Mouse (Mus musculus) intestine, embryonic 16.5 days (tissue): ENCODE data around the gene Sctr. TPM values are rescaled to one million over a fixed set of nuclear protein-coding genes. Genes with fewer than 3 reads are reported as not detected.

Experiments
- ATAC-seq: fragments of 200-750 bp; cut with Nextera tagmentation; 2 replicates; pipeline ENCODE4 v1.8.0; 2017; ENCODE audit warnings: moderate TSS enrichment, moderate library complexity
- H3K27ac ChIP-seq: fragments of 300-500 bp; sonication (generic); 2 replicates; pipeline ENCODE4 v1.5.1; 2014; ENCODE audit warnings: mild to moderate bottlenecking, low read length
- H3K27me3 ChIP-seq: fragments of 300-500 bp; sonication (generic); replicated peaks from 2 replicates; pipeline ENCODE4 v1.6.1; 2014; ENCODE audit warnings: low read length, control low read depth, mixed read lengths; ENCODE audit not compliant: control insufficient read depth, insufficient read depth
- H3K36me3 ChIP-seq: fragments of 300-500 bp; sonication (generic); 2 replicates; pipeline ENCODE4 v1.6.1; 2014; ENCODE audit warnings: low read length, control low read depth; ENCODE audit not compliant: control insufficient read depth, insufficient read depth
- H3K4me1 ChIP-seq: fragments of 300-500 bp; sonication (generic); 2 replicates; pipeline ENCODE4 v1.6.1; 2014; ENCODE audit warnings: low read length, control low read depth, mixed read lengths; ENCODE audit not compliant: control insufficient read depth, insufficient read depth
- H3K4me2 ChIP-seq: fragments of 300-500 bp; sonication (generic); 2 replicates; pipeline ENCODE4 v1.6.1; 2014; ENCODE audit warnings: low read depth, low read length, control low read depth
- H3K4me3 ChIP-seq: fragments of 300-500 bp; sonication (generic); 2 replicates; pipeline ENCODE4 v1.5.1; 2014; ENCODE audit warnings: mild to moderate bottlenecking, low read length
- H3K9ac ChIP-seq: fragments of 300-500 bp; sonication (generic); 2 replicates; pipeline ENCODE4 v1.6.1; 2014; ENCODE audit warnings: low read depth, low read length
- H3K9me3 ChIP-seq: fragments of 300-500 bp; sonication (generic); 2 replicates; pipeline ENCODE4 v1.6.1; 2016; ENCODE audit warnings: low read length, control low read depth; ENCODE audit not compliant: control insufficient read depth
- WGBS: fragments of 180-500 bp; shearing (Covaris S2); extraction: QIAGEN DNeasy Blood & Tissue Kit; methylation state at CpG from one replicate; pipeline ENCODE4 v1.1.7; 2014; 5-methylcytosine and 5-hydroxymethylcytosine counted together
- polyA plus RNA-seq: library from polyadenylated mRNA; unstranded; fragments of >200 nt; fragmentation: Nextera tagmentation; extraction: Ambion mirVana; gene quantifications from 2 replicates; pipeline ENCODE4 v1.2.1, GENCODE M21; 2015

Sctr gene
- polyA plus RNA-seq, 1 experiment from 2014 or later, result 0.88 TPM

DNA sequence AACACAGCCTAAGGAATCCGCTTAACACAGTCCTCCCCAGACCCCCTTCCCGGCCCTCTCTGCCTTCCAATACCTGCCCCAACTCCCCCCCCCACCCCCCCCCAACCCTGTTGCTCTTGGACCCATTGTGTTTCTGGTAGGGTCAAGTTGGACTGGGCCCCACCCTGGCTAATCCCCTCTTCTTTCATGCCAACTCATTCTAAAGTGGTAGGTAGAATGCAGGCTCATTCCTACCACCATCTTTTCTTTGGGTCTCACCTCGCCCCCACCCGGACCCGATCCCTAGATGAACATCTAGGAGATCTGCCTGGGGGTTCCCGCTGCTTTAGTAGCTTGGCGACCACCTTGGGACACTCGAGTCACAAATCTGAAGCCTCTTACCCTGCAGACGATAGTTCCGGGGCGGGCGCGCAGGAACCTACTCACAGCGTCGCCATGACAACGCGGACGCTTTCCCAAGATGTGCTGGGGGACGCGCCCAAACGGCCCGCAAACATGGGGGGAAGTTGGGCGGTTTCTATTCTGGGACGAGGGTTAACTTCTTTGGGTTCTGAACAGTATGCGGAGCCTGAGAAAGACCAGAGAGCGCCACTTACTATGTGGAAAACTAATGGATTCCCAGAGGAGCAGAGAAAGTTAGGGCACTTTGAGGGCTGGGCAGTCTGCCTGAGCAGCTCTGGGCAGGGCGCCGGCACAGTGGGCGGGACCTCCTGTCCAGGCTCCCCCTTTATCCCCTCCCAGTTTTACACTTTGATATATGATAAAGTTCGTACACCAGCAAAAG, 9.7 kb upstream of the Sctr start, which contains the start of gene Cfap221:
TSS of gene Cfap221 (minus strand) at position 437 of the 784 bp plus-strand sequence.
- Histone ChIP-seq H3K4me3 (peak within 1 kb of the TSS; percentile 60), H3K27ac (no peak within 1 kb of the TSS), H3K9ac (peak within 1 kb of the TSS; percentile 54), H3K27me3 (no peaks in the 10 kb centered on the region), H3K4me1 (0 out of 2 replicates have a peak, but pooled peaks cover 5% of the 10 kb centered on the region), H3K9me3 (no peaks in the 10 kb centered on the region), H3K36me3 (no peaks in the 10 kb centered on the region), H3K4me2 (peak within 1 kb of the TSS; percentile 84)
- WGBS, result 7% methylated on average over 30 of the region's 30 CpGs
- peak; percentile 97 for ATAC-seq

GRCm38 (mm10) chr1:119997644-119998043, 9.1 kb upstream of the Sctr start:
- ATAC-seq, result peak; percentile 72
- Histone ChIP-seq H3K9ac (no peak overlapping the region), H3K4me3 (peak overlapping the region; percentile 60), H3K27me3 (no peaks in the 10 kb centered on the region), H3K27ac (no peak overlapping the region), H3K9me3 (no peaks in the 10 kb centered on the region), H3K4me1 (0 out of 2 replicates have a peak, but pooled peaks cover 5% of the 10 kb centered on the region), H3K4me2 (peak overlapping the region; percentile 84), H3K36me3 (no peaks in the 10 kb centered on the region)
- 18% methylated on average over 5 of the region's 5 CpGs for WGBS

- ATAC-seq, result no peak
- 42% methylated on average over 11 of the region's 11 CpGs for WGBS
Measured at GRCm38 (mm10) chr1:120007851-120008588, 1.3 kb downstream of the Sctr start.

DNA sequence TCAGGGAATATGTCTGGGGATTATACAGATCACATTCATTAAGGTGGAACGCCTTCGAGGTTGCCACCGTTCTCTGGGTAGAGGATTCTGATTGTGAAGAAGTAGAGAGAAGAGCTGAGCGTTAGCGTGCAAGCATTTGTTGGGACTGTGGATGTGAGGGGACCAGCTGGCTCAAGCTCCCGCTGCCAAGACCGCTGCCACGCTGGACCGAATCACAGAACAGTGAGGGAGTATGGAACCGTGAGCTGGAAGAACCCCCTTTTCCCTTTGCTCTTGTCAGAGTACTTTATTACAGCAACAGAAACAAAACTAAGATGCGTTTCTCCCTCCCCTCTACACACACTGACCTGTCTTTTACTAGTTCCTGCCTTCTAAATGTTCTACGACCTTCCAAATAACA, 5.9 kb downstream of the Sctr start:
- no peak overlapping the region for H3K4me3 ChIP-seq
- no peaks in the 10 kb centered on the region; the same call in 1 of the 2 replicates for H3K4me1 ChIP-seq
- no peaks in the 10 kb centered on the region for H3K36me3 ChIP-seq
- H3K4me2 ChIP-seq, result no peak overlapping the region
- WGBS, result 81% methylated on average over 12 of the region's 12 CpGs
- H3K9me3 ChIP-seq, result no peaks in the 10 kb centered on the region
- peaks cover 6% of the 10 kb centered on the region; the same call in 1 of the 2 replicates for H3K27me3 ChIP-seq
- no peak overlapping the region for H3K27ac ChIP-seq
- ATAC-seq, result no peak
- no peak overlapping the region for H3K9ac ChIP-seq

More at GRCm38 (mm10) chr1:120007851-120008588, 1.3 kb downstream of the Sctr start:
- peak overlapping the region; percentile 65 for H3K4me2 ChIP-seq
- peak overlapping the region; percentile 38; the same call in 1 of the 2 replicates for H3K4me3 ChIP-seq
- no peak overlapping the region for H3K27ac ChIP-seq
- H3K9me3 ChIP-seq, result no peaks in the 10 kb centered on the region
- H3K9ac ChIP-seq, result no peak overlapping the region
- H3K4me1 ChIP-seq, result peaks cover 6% of the 10 kb centered on the region
- peaks cover 6% of the 10 kb centered on the region; the same call in 1 of the 2 replicates for H3K27me3 ChIP-seq
- no peaks in the 10 kb centered on the region for H3K36me3 ChIP-seq

- no peak overlapping the region for H3K9ac ChIP-seq
- H3K4me2 ChIP-seq, result no peak overlapping the region
- no peak overlapping the region for H3K4me3 ChIP-seq
- H3K4me1 ChIP-seq, result no peaks in the 10 kb centered on the region
- ATAC-seq, result peak; percentile 29; the same call in 1 of the 2 replicates
- H3K27ac ChIP-seq, result no peak overlapping the region
- H3K9me3 ChIP-seq, result no peaks in the 10 kb centered on the region
- H3K36me3 ChIP-seq, result no peaks in the 10 kb centered on the region
- 0 out of 2 replicates have a peak, but pooled peaks cover 3% of the 10 kb centered on the region for H3K27me3 ChIP-seq
Measured at GRCm38 (mm10) chr1:120013111-120013510, 6.4 kb downstream of the Sctr start.

DNA sequence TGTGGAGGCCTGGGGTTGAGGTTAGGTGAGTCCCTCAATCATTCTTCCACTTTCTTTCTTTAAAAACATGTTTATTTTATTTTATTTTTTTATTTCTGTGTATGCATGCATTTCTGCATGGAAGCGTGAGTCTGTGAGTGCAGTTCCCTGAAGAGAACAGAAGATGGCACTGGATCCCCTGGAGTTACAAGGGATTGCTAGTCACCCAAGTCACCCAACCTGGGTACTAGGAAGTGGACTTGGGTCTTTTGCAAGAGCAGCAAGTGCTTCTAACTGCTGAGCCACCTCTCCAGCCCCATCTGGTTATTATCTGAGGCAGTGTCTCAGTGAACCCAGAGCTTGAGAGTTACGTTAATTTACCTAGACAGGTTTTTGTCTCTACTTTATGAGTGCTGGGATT, 9.5 kb downstream of the Sctr start:
- H3K9me3 ChIP-seq, result no peaks in the 10 kb centered on the region
- 0 out of 2 replicates have a peak, but pooled peaks have one; percentile 47 for ATAC-seq
- no peaks in the 10 kb centered on the region for H3K36me3 ChIP-seq
- H3K4me1 ChIP-seq, result no peaks in the 10 kb centered on the region
- no peaks in the 10 kb centered on the region for H3K27me3 ChIP-seq
- no peak overlapping the region for H3K9ac ChIP-seq
- H3K27ac ChIP-seq, result no peak overlapping the region
- no peak overlapping the region for H3K4me2 ChIP-seq
- 91% methylated on average over 2 of the region's 2 CpGs for WGBS
- H3K4me3 ChIP-seq, result no peak overlapping the region

GRCm38 (mm10) chr1:120018900-120019299, 12.2 kb downstream of the Sctr start:
- Histone ChIP-seq H3K4me1 (peaks cover 2% of the 10 kb centered on the region; the same call in 1 of the 2 replicates), H3K4me2 (no peak overlapping the region), H3K9me3 (no peaks in the 10 kb centered on the region), H3K36me3 (no peaks in the 10 kb centered on the region), H3K9ac (no peak overlapping the region), H3K4me3 (no peak overlapping the region), H3K27ac (no peak overlapping the region), H3K27me3 (no peaks in the 10 kb centered on the region)
- WGBS, result 77% methylated on average over 3 of the region's 3 CpGs
- ATAC-seq, result no peak

DNA sequence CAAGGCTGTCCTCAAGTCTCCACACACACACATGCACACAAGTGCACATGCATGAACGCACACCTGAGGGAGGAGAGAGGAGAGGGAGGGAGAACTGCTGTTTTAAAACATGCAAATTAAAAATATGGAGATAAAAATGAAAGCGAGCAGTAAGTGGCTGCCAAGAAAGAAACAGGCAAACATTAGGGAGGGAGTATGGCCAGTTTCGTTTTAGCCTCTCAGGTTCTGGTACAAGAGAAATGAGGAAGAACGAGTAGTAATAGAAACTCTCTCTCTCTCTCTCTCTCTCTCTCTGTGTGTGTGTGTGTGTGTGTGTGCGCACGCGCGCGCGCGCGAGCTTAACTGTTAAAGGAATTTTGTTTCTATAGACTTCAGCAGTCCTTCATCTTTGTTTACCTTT, 12.7 kb downstream of the Sctr start:
- Histone ChIP-seq H3K27me3 (no peaks in the 10 kb centered on the region), H3K4me2 (no peak overlapping the region), H3K9ac (no peak overlapping the region), H3K4me3 (no peak overlapping the region), H3K27ac (no peak overlapping the region), H3K9me3 (no peaks in the 10 kb centered on the region), H3K36me3 (no peaks in the 10 kb centered on the region), H3K4me1 (peaks cover 7% of the 10 kb centered on the region)
- 81% methylated on average over 12 of the region's 12 CpGs for whole genome bisulfite sequencing
- no peak for ATAC-seq

GRCm38 (mm10) chr1:120020322-120020897, 13.7 kb downstream of the Sctr start:
- no peaks in the 10 kb centered on the region for H3K36me3 ChIP-seq
- no peak overlapping the region for H3K9ac ChIP-seq
- no peak overlapping the region for H3K27ac ChIP-seq
- 62% methylated on average over 7 of the region's 7 CpGs for WGBS
- H3K27me3 ChIP-seq, result no peaks in the 10 kb centered on the region
- no peak overlapping the region for H3K4me2 ChIP-seq
- peaks cover 12% of the 10 kb centered on the region for H3K4me1 ChIP-seq
- H3K4me3 ChIP-seq, result no peak overlapping the region
- ATAC-seq, result no peak
- no peaks in the 10 kb centered on the region for H3K9me3 ChIP-seq
